Mouse (Mus musculus) right cerebral cortex, postnatal 25 days (tissue): ENCODE data around the gene Tet1.
A peak's percentile ranks its signal among the peaks of the same experiment; 100 is the strongest.
"Not testable (repeated sequence)": the region's sequence is repeated elsewhere in the genome, so short reads cannot be mapped to it uniquely, and the experiment has no call there.

ENCODE experiments used
- DNase-seq: peaks from one replicate; pipeline ENCODE4 v3.0.0; 2022

Tet1 gene

GRCm38 (mm10) chr10:62908896-62909295 lies at the start of gene Tet1:
Tet1 (minus strand) TSS chr10:62908996.
- not testable (repeated sequence) for DNase-seq

GRCm38 (mm10) chr10:62948551-62948950 lies 39.8 kb upstream of the Tet1 start:
- no peak for DNase-seq

GRCm38 (mm10) chr10:62946738-62947471 lies 38.1 kb upstream of the Tet1 start, which contains the start of gene Dna2:
Dna2 (plus strand) TSS chr10:62947026.
- DNase-seq, result peak; percentile 84

GRCm38 (mm10) chr10:62944975-62945580 lies 36.3 kb upstream of the Tet1 start:
- DNase-seq, result no peak

DNA sequence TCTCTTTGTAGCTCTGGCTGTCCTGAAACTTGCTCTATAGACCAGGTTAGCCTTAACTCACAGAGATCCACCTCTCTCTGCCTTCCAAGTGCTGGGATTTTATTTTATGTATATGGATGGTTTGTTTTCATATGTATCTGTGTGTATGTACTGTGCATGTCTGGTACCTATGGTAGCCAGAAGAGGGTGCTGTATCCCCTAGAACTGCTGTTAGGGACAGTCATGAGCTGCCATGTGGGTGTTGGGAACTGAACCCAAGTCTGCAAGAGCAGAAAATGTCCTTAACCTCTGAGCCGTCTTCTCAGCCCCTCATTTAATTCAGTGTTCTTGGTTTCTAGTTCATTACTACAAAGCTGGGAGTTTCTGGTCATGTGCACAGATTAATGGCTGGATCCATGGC lies 23.6 kb upstream of the Tet1 start:
- DNase-seq, result no peak

DNA sequence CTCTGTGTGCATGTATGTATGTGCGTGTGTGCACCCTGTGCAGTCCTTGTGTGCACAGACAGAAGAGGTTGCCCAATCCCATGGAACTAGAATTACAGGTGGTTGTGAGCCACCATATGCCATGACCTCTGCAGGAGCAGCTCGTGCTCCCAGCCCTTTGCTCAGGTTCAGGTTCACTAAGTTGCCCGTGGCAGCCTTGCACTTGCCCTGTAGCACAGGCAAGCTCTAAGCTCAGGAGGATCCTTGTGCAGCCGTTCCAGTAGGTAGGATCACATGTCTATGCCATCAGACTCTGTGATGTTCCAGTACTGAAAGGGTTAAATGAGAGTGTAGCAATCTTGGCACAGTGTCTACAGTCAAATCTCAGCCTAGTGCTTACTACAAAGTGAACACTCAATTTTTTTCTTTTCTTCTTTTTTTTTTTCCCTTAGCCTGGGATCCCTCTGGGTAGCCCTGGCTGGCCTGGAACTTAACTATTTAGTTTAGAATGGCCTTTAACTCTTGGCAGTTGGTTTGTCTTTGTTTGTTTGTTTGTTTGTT lies 15.4 kb upstream of the Tet1 start:
- no peak for DNase-seq

- DNase-seq, result no peak
Measured at GRCm38 (mm10) chr10:62920766-62921156, 12.0 kb upstream of the Tet1 start.

DNA sequence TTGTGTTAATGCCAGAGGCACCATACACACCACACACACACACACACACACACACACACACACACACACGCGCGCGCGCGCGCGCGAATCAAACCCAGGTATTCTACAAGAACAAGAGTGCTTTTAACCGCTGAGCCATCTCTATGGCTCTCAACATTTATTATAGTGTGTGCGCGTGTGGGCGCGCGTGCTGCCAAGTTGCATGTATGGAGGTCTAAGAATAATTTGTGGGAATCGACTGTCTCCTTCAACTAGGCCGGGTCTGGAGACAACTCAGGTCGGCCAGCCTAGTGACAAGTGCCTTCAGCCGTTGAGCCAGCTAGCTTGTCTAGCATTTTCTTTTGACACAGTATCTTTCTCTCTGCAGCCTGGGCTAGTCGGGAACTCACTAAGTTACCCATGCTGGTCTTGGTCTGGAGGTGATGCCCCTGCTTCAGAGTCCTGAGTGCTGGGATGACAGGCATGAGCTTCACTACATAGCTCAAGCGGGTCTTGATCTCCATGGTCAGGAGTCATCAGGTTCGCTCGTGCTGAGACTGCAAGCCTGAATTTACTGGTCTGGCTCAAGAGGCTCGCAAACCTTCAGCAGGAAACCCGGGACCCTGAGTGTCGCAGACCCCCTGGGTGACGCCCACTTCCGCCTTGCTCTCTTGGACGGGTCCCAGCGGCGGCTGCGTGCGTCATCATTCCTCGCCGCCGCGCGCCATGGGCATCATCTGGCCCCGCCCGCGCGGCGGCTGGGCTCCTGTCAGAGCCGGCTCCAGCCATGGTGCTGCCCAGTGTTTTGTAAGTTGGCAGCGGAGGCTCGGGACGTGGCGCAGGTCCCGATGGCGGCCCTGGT lies 11.3 kb upstream of the Tet1 start, which contains the start of gene Slc25a16:
Gene Slc25a16, plus strand, starts transcription at position 709 of the 841 bp plus-strand sequence.
- DNase-seq, result peak; percentile 92

DNA sequence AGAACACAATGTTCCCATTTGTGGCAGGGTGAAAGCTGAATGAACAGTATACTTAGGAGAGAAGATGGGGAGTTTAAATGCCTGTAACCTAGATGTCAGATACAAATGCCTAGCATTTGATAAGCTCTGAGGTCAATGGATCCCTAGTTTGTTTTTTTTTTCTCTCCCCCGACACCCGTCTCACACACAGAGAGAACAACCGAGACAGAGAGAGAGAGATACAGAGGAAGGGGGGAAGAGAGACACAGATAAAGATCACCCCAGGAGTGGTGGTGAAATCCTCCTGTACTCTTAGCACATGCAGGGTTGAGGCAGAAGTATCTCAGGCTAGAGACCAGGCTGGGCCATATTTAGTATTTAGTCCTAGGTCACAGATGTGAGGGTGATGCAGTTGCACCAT lies 10.2 kb upstream of the Tet1 start:
- no peak for DNase-seq

DNA sequence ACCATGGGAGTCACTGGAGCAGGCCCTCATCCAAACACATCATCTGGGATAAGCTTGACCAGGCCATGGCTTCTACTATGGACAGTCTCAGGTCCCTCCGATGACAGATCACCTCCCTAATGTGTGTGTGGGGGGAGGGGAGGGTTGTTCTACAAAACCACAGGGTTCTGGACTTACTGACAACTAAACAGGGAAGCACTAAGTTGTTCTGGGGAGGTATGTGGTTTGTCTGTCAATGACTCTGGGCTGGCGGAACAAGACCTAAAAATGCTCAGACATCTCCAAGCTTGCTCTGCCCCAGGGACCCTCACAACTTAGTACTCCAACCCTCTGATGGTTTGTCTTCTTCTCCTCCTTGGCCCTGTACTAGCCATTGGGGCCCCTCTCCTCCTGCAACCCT lies 2.3 kb upstream of the Tet1 start:
- DNase-seq, result no peak

GRCm38 (mm10) chr10:62906336-62906735 lies 2.5 kb downstream of the Tet1 start:
- no peak for DNase-seq

DNA sequence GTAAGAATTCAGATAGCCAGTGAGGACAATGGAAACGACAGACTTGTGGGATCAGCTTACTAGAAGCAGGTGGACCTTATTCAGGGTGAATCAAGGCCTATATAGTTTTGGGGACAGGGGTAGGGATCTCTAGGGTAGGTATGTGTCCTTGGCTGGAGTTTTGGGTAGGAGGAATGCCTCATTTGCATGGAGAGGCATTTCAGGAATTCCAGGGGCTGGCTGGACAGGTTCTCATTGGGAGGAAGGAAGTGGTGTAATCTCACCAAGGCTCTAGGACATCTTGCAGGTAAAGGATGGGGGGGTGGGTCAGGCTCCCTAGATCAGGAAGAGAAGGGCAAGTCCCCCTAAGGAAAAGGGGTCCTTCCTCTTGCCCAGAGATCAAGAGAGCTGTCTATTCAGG lies 6.0 kb downstream of the Tet1 start:
- DNase-seq, result no peak

GRCm38 (mm10) chr10:62901826-62902225 lies 7.0 kb downstream of the Tet1 start:
- DNase-seq, result no peak

DNA sequence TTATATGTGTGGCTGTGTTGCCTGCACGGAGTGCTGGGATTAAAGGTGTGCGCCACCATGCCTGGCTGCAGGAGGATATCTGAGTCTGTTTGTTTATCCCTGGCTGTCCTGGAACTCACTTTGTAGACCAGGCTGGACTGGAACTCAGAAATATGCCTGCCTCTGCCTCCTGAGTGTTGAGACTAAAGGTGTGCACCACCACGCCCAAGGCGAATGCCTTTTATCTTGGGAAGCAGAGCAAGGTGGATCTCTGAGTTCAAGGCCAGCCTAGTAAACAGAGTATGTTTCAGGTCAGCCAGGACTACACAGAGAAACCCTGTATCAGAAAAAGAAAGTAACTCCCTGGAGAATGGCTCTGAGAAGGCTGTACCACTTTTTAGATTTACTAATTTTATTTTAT lies 8.7 kb downstream of the Tet1 start:
- DNase-seq, result no peak

DNA sequence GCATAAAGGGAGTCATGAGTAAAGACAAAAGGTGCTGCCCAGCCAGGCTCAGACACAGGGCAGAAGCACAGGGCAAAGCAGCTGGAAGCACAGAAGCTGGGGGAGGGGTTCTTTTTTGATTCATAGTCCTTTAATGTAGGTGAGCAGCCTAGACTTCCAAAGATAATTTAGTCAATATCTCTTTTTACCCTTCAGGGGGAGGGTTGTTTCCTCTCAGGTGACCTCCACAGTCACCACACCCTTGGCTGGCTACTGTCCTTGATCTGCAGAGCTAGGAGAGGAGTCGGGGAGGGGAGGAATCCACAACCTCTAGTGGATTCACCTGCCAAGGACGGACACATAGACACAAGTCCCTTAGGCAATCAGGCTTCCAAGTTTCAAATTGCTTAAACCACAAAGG lies 10.7 kb downstream of the Tet1 start:
- DNase-seq, result no peak

DNA sequence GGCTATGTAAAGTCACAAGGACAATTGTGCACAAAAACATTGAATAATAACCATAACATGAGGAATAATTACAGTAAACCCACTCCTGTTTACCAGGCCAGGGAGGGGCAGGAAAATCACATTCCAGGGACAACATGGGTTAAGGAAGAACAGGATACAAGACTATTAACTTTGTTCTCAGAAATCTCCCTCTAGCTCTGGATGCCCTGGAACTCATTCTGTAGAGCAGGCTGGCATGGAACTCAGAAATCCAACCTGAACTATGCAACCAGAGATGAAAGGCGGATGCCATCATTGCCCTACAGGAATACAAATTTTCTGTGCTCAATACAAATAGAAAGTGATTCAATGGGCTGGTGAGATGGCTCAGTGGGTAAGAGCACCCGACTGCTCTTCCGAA lies 11.4 kb downstream of the Tet1 start:
- DNase-seq, result no peak

DNA sequence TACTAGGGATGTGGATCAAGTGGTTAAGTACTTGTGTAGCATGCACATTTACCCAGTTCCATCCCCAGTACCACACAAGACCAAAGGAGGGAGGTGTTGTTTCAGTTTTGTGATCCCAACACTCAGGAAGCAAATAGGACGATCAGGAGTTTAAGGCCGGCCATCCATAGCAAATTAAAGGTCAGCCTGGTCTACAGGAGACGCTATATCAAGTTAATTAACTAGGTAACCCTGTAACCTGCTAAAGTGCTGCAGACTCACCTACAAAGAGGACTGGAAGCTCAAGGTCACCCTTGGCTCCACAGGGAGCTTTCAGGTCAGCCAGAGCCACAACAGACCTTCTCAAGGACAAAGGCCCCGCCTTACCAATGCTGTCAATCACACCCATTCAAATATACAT lies 12.0 kb downstream of the Tet1 start:
- no peak for DNase-seq

GRCm38 (mm10) chr10:62896035-62896434 lies 12.8 kb downstream of the Tet1 start:
- DNase-seq, result no peak

GRCm38 (mm10) chr10:62895386-62895785 lies 13.4 kb downstream of the Tet1 start:
- no peak for DNase-seq

DNA sequence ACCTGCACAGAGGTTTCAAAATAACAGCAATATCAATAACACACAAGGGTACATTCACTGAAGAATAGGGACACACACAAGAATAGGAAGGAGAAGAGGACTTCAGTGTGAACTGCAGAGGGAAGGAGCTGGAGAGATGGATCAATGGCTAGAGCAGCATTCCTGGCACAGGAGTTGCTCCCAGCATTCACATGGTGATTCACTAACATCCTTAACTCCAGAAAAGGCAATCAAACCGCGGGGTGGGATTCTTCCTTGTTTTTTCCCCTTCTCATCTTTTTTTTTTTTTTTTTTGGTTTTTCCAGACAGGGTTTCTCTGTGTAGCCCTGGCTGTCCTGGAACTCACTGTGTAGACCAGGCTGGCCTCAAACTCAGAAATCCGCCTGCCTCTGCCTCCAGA lies 14.3 kb downstream of the Tet1 start:
- no peak for DNase-seq

DNA sequence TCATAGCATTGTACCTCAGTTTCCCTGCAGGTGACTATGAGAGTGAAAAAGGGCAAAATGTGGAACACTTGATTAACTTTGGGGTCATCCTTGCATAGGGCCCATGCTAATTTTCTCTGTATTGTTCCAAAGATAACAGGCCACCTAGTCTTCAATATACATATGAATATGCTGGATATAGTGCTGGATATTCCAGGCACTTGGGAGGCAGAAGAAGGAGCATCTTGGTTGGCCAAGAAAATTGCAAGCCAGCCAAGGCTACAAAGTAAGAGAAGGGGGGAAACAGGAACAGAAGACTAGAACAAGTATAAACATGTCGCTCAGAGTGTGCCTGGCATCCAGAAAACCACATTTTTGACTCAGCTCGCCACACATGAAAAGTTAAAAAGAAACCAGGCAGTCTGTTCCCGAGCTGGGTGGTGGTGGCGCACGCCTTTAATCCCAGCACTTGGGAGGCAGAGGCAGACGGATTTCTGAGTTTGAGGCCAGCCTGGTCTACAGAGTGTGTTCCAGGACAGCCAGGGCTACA lies 15.4 kb downstream of the Tet1 start:
- DNase-seq, result no peak

DNA sequence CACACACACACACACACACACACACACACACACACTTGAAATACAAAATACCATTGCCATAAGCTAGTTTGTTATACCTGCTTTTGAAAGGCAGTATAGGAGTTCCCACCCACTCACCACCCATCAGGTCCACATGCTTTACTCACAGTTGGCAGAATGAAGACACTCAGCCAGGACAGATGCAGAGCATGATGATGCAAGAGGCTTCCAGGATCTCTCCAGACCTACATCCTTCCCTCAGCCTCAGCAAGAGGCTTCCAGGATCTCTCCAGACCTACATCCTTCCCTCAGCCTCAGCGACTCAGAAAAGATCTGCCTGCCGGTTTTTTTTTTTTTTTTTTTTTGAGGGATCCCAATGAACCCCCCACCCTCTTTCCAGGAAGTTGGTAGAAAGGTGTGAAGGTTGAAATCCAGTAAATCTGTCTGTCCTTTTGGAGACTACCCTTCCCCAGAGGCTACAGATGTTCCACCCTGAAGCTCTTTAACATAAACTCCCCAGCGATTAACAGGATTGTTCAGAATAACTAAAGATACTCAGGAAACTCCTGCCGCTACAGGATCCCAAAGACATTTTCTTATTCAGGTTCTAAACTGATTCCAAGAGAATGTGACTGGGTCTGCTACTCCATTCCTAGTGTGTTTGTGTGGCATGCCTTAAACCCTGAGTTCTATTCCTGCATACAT lies 16.1 kb downstream of the Tet1 start:
- no peak for DNase-seq

DNA sequence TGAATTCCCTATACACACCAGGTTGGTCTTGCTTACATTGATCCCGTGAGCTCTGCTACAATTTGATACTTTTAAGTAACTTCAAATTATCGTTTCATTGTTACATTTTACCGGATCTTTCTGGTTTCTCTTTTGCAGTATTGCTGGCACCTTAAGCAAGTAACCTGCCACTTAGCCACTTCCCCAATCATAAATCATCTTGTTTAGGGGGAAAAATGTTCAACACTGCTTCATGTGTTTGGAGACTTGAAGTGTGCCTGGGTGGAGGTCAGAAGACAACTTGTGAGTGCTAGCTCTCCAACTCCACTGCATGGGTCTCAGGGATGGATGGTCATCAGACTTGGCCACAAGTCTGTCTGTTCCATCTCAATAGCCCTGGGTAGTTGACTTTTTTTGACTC lies 17.8 kb downstream of the Tet1 start:
- no peak for DNase-seq
